Mouse (Mus musculus): ENCODE results near the gene Ppie.

GRCm38 (mm10) chr4:123083323-123083902 is 56.3 kb downstream of the Ppie start:
- no peak for TF ChIP-seq CTCF (IDR thresholded peaks at IDR 0.05; ENCODE audit: borderline replicate concordance, extremely low read depth, insufficient read depth, insufficient read length)
- TF ChIP-seq POLR2A (IDR thresholded peaks at IDR 0.05; ENCODE audit: borderline replicate concordance, extremely low read depth, insufficient read depth, insufficient read length, poor library complexity, severe bottlenecking), result no peak

All from brain, embryonic 14.5 days (tissue).